Mouse (Mus musculus): Measurements from ENCODE around the gene Serinc5. TPM values are rescaled to one million over a fixed set of nuclear protein-coding genes. Genes with fewer than 3 reads are reported as not detected.
A peak's percentile ranks its signal among the peaks of the same experiment; 100 is the strongest.
"Not testable (repeated sequence)": the region's sequence is repeated elsewhere in the genome, so short reads cannot be mapped to it uniquely, and the experiment has no call there.

The Serinc5 gene
- polyA plus RNA-seq, 2 experiments = 13.8 to 25.9 TPM

- H3K27me3 ChIP-seq (ENCODE audit: control insufficient read depth, insufficient read depth, low read length) = no peaks in the 10 kb centered on the region
- no peak overlapping the region for H3K4me3 ChIP-seq (replicated peaks; ENCODE audit: low read length)
- H3K27ac ChIP-seq (replicated peaks; ENCODE audit: low read depth, low read length) = no peak overlapping the region
- H3K4me1 ChIP-seq (ENCODE audit: control insufficient read depth, insufficient read depth, low read length) = peaks cover 3% of the 10 kb centered on the region; the same call in 1 of the 2 replicates
- ATAC-seq (ENCODE audit: low FRiP score, low read depth) (no peak), DNase-seq (ENCODE audit: low spot score) (peak; percentile 12)
- H3K9me3 ChIP-seq (ENCODE audit: control insufficient read depth, low read length) = no peaks in the 10 kb centered on the region
- 40% methylated on average over 12 of the region's 12 CpGs for WGBS
- H3K9ac ChIP-seq (ENCODE audit: low read depth, low read length, severe bottlenecking) = no peak overlapping the region
- TF ChIP-seq POLR2A (IDR thresholded peaks at IDR 0.05; ENCODE audit: borderline replicate concordance, extremely low read depth, insufficient read depth, insufficient read length) = no peak
- H3K4me2 ChIP-seq (replicated peaks; ENCODE audit: low read depth, low read length, severe bottlenecking) = no peak overlapping the region
- no peaks in the 10 kb centered on the region for H3K36me3 ChIP-seq (ENCODE audit: control insufficient read depth, insufficient read depth, low read length)
Measured at GRCm38 (mm10) chr13:92592786-92593635, 17.9 kb upstream of the Serinc5 start.

GRCm38 (mm10) chr13:92593731-92594396, 17.0 kb upstream of the Serinc5 start:
- peaks cover 3% of the 10 kb centered on the region; the same call in 1 of the 2 replicates for H3K4me1 ChIP-seq (ENCODE audit: control insufficient read depth, insufficient read depth, low read length)
- no peak overlapping the region for H3K4me2 ChIP-seq (replicated peaks; ENCODE audit: low read depth, low read length, severe bottlenecking)
- H3K36me3 ChIP-seq (ENCODE audit: control insufficient read depth, insufficient read depth, low read length) = no peaks in the 10 kb centered on the region
- H3K9me3 ChIP-seq (ENCODE audit: control insufficient read depth, low read length) = no peaks in the 10 kb centered on the region
- no peak for ATAC-seq (ENCODE audit: low FRiP score, low read depth)
- no peak for TF ChIP-seq POLR2A (IDR thresholded peaks at IDR 0.05; ENCODE audit: borderline replicate concordance, extremely low read depth, insufficient read depth, insufficient read length)
- no peak overlapping the region for H3K27ac ChIP-seq (replicated peaks; ENCODE audit: low read depth, low read length)
- H3K4me3 ChIP-seq (replicated peaks; ENCODE audit: low read length) = no peak overlapping the region
- H3K9ac ChIP-seq (ENCODE audit: low read depth, low read length, severe bottlenecking) = no peak overlapping the region
- no peaks in the 10 kb centered on the region for H3K27me3 ChIP-seq (ENCODE audit: control insufficient read depth, insufficient read depth, low read length)
- DNase-seq (ENCODE audit: low spot score) = no peak
- WGBS = 31% methylated on average over 3 of the region's 3 CpGs

GRCm38 (mm10) chr13:92594481-92594880, 16.4 kb upstream of the Serinc5 start:
- Histone ChIP-seq H3K4me2 (replicated peaks; ENCODE audit: low read depth, low read length, severe bottlenecking) (no peak overlapping the region), H3K4me1 (ENCODE audit: control insufficient read depth, insufficient read depth, low read length) (peaks cover 3% of the 10 kb centered on the region; the same call in 1 of the 2 replicates), H3K9me3 (ENCODE audit: control insufficient read depth, low read length) (no peaks in the 10 kb centered on the region), H3K27me3 (ENCODE audit: control insufficient read depth, insufficient read depth, low read length) (no peaks in the 10 kb centered on the region), H3K4me3 (replicated peaks; ENCODE audit: low read length) (no peak overlapping the region), H3K36me3 (ENCODE audit: control insufficient read depth, insufficient read depth, low read length) (no peaks in the 10 kb centered on the region), H3K27ac (replicated peaks; ENCODE audit: low read depth, low read length) (no peak overlapping the region), H3K9ac (ENCODE audit: low read depth, low read length, severe bottlenecking) (no peak overlapping the region)
- no peak for ATAC-seq (ENCODE audit: low FRiP score, low read depth)
- TF ChIP-seq POLR2A (IDR thresholded peaks at IDR 0.05; ENCODE audit: borderline replicate concordance, extremely low read depth, insufficient read depth, insufficient read length) = no peak
- WGBS = 24% methylated on average over 6 of the region's 6 CpGs
- no peak for DNase-seq (ENCODE audit: low spot score)

DNA sequence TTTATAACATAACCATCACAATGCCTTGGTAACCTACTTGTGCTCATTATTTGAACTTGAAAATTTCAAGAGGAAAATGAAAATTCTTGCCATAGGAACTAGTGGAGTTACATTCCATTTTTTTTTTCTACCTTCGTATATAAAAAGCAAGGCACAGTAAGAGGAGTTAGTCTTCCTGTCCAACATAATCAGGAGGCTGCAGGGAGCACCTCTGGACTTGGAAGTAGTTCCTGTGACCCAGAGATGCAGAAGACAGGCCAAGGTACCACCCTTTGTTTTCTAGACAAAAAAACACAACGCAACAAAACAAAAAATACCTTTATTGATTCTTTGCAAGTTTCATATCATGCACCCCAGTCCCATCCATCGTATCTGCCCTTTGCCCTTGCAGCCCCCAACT, 16.0 kb upstream of the Serinc5 start:
- TF ChIP-seq POLR2A (IDR thresholded peaks at IDR 0.05; ENCODE audit: borderline replicate concordance, extremely low read depth, insufficient read depth, insufficient read length) = no peak
- DNase-seq (ENCODE audit: low spot score) (no peak), ATAC-seq (ENCODE audit: low FRiP score, low read depth) (no peak)
- H3K4me2 ChIP-seq (replicated peaks; ENCODE audit: low read depth, low read length, severe bottlenecking) = no peak overlapping the region
- H3K36me3 ChIP-seq (ENCODE audit: control insufficient read depth, insufficient read depth, low read length) = no peaks in the 10 kb centered on the region
- H3K9me3 ChIP-seq (ENCODE audit: control insufficient read depth, low read length) = no peaks in the 10 kb centered on the region
- H3K9ac ChIP-seq (ENCODE audit: low read depth, low read length, severe bottlenecking) = no peak overlapping the region
- WGBS = 72% methylated on average over 3 of the region's 3 CpGs
- no peak overlapping the region for H3K4me3 ChIP-seq (replicated peaks; ENCODE audit: low read length)
- peaks cover 3% of the 10 kb centered on the region; the same call in 1 of the 2 replicates for H3K4me1 ChIP-seq (ENCODE audit: control insufficient read depth, insufficient read depth, low read length)
- H3K27me3 ChIP-seq (ENCODE audit: control insufficient read depth, insufficient read depth, low read length) = no peaks in the 10 kb centered on the region
- no peak overlapping the region for H3K27ac ChIP-seq (replicated peaks; ENCODE audit: low read depth, low read length)

GRCm38 (mm10) chr13:92595424-92595823, 15.5 kb upstream of the Serinc5 start:
- DNase-seq (ENCODE audit: low spot score) = no peak
- peaks cover 3% of the 10 kb centered on the region; the same call in 1 of the 2 replicates for H3K4me1 ChIP-seq (ENCODE audit: control insufficient read depth, insufficient read depth, low read length)
- H3K4me3 ChIP-seq (replicated peaks; ENCODE audit: low read length) = no peak overlapping the region
- WGBS = 66% methylated on average over 3 of the region's 3 CpGs
- H3K9ac ChIP-seq (ENCODE audit: low read depth, low read length, severe bottlenecking) = no peak overlapping the region
- no peaks in the 10 kb centered on the region for H3K27me3 ChIP-seq (ENCODE audit: control insufficient read depth, insufficient read depth, low read length)
- H3K36me3 ChIP-seq (ENCODE audit: control insufficient read depth, insufficient read depth, low read length) = no peaks in the 10 kb centered on the region
- H3K9me3 ChIP-seq (ENCODE audit: control insufficient read depth, low read length) = no peaks in the 10 kb centered on the region
- no peak for TF ChIP-seq POLR2A (IDR thresholded peaks at IDR 0.05; ENCODE audit: borderline replicate concordance, extremely low read depth, insufficient read depth, insufficient read length)
- H3K4me2 ChIP-seq (replicated peaks; ENCODE audit: low read depth, low read length, severe bottlenecking) = no peak overlapping the region
- ATAC-seq (ENCODE audit: low FRiP score, low read depth) = no peak
- no peak overlapping the region for H3K27ac ChIP-seq (replicated peaks; ENCODE audit: low read depth, low read length)

- not testable (repeated sequence) for H3K27ac ChIP-seq (replicated peaks; ENCODE audit: low read depth, low read length); H3K27me3 ChIP-seq (ENCODE audit: control insufficient read depth, insufficient read depth, low read length); DNase-seq (ENCODE audit: low spot score); H3K36me3 ChIP-seq (ENCODE audit: control insufficient read depth, insufficient read depth, low read length); H3K9me3 ChIP-seq (ENCODE audit: control insufficient read depth, low read length); ATAC-seq (ENCODE audit: low FRiP score, low read depth); H3K4me2 ChIP-seq (replicated peaks; ENCODE audit: low read depth, low read length, severe bottlenecking); H3K4me1 ChIP-seq (ENCODE audit: control insufficient read depth, insufficient read depth, low read length); H3K9ac ChIP-seq (ENCODE audit: low read depth, low read length, severe bottlenecking); H3K4me3 ChIP-seq (replicated peaks; ENCODE audit: low read length)
- 84% methylated on average over 4 of the region's 4 CpGs for WGBS
Measured at GRCm38 (mm10) chr13:92605306-92605705, 5.6 kb upstream of the Serinc5 start.

Measured in limb, embryonic 14.5 days (tissue).